Mouse (Mus musculus): Measurements from ENCODE around the gene Myh10. TPM values are rescaled to one million over a fixed set of nuclear protein-coding genes. Genes with fewer than 3 reads are reported as not detected.
A peak's percentile ranks its signal among the peaks of the same experiment; 100 is the strongest.

The Myh10 gene
- total RNA-seq, 2 experiments from 2014 or later: 219 to 221 TPM

GRCm38 (mm10) chr11:68702370-68702769 is 11.0 kb downstream of the Myh10 start:
- Histone ChIP-seq H3K27ac (no peak overlapping the region), H3K4me3 (no peak overlapping the region)
- DNase-seq (ENCODE audit: extremely low spot score in 1 of 2, low spot score in 2 of 2): no peak
- intact Hi-C loops (cut with DNase I): no loop called here
- no peak for TF ChIP-seq CTCF (IDR thresholded peaks at IDR 0.05)

- Histone ChIP-seq H3K27ac (no peak overlapping the region), H3K4me3 (no peak overlapping the region)
- intact Hi-C loops (cut with DNase I): no loop called here
- TF ChIP-seq CTCF (IDR thresholded peaks at IDR 0.05): no peak
- no peak for DNase-seq (ENCODE audit: extremely low spot score in 1 of 2, low spot score in 2 of 2)
Measured at GRCm38 (mm10) chr11:68703360-68703759, 12.0 kb downstream of the Myh10 start.

GRCm38 (mm10) chr11:68704258-68704657 is 12.9 kb downstream of the Myh10 start:
- no peak for TF ChIP-seq CTCF (IDR thresholded peaks at IDR 0.05)
- Histone ChIP-seq H3K27ac (no peak overlapping the region), H3K4me3 (no peak overlapping the region)
- DNase-seq (ENCODE audit: extremely low spot score in 1 of 2, low spot score in 2 of 2): no peak
- intact Hi-C loops (cut with DNase I): no loop called here

- no peak for TF ChIP-seq CTCF (IDR thresholded peaks at IDR 0.05)
- no peak for DNase-seq (ENCODE audit: extremely low spot score in 1 of 2, low spot score in 2 of 2)
- no peak overlapping the region for H3K4me3 ChIP-seq
- intact Hi-C loops (cut with DNase I): loop anchor here (5.0 kb wide), 1 partner anchor 138 kb away; no protein-coding TSS in a partner anchor
- no peak overlapping the region for H3K27ac ChIP-seq
Measured at GRCm38 (mm10) chr11:68704847-68705246, 13.5 kb downstream of the Myh10 start.

- H3K4me3 ChIP-seq: no peak overlapping the region
- DNase-seq (ENCODE audit: extremely low spot score in 1 of 2, low spot score in 2 of 2): no peak
- intact Hi-C loops (cut with DNase I): loop anchor here (5.0 kb wide), 1 partner anchor 139 kb away; no protein-coding TSS in a partner anchor
- TF ChIP-seq CTCF (IDR thresholded peaks at IDR 0.05): no peak; the same call in 1 of the 2 replicates
- H3K27ac ChIP-seq: no peak overlapping the region
Measured at GRCm38 (mm10) chr11:68706524-68707429, 15.4 kb downstream of the Myh10 start.

GRCm38 (mm10) chr11:68707881-68708582 is 16.7 kb downstream of the Myh10 start:
- intact Hi-C loops (cut with DNase I): loop anchor here (5.0 kb wide), 1 partner anchor 141 kb away; no protein-coding TSS in a partner anchor
- no peak; the same call in 1 of the 2 replicates for TF ChIP-seq CTCF (IDR thresholded peaks at IDR 0.05)

GRCm38 (mm10) chr11:68716167-68716566 is 24.8 kb downstream of the Myh10 start:
- no peak for DNase-seq (ENCODE audit: extremely low spot score in 1 of 2, low spot score in 2 of 2)
- intact Hi-C loops (cut with DNase I): no loop called here
- no peak for TF ChIP-seq CTCF (IDR thresholded peaks at IDR 0.05)
- no peak overlapping the region for H3K27ac ChIP-seq
- no peak overlapping the region for H3K4me3 ChIP-seq

More at GRCm38 (mm10) chr11:68707881-68708582, 16.7 kb downstream of the Myh10 start:
- Histone ChIP-seq H3K27ac (no peak overlapping the region), H3K4me3 (no peak overlapping the region)
- DNase-seq (ENCODE audit: extremely low spot score in 1 of 2, low spot score in 2 of 2): no peak

GRCm38 (mm10) chr11:68717171-68717840 is 25.9 kb downstream of the Myh10 start:
- H3K4me3 ChIP-seq: no peak overlapping the region
- no peak for TF ChIP-seq CTCF (IDR thresholded peaks at IDR 0.05)
- DNase-seq (ENCODE audit: extremely low spot score in 1 of 2, low spot score in 2 of 2): no peak
- intact Hi-C loops (cut with DNase I): no loop called here
- H3K27ac ChIP-seq: no peak overlapping the region

GRCm38 (mm10) chr11:68719096-68719648 is 27.8 kb downstream of the Myh10 start:
- H3K4me3 ChIP-seq: no peak overlapping the region
- no peak overlapping the region for H3K27ac ChIP-seq
- DNase-seq (ENCODE audit: extremely low spot score in 1 of 2, low spot score in 2 of 2): no peak
- intact Hi-C loops (cut with DNase I): no loop called here
- no peak; the same call in 1 of the 2 replicates for TF ChIP-seq CTCF (IDR thresholded peaks at IDR 0.05)

GRCm38 (mm10) chr11:68719774-68720173 is 28.4 kb downstream of the Myh10 start:
- no peak overlapping the region for H3K27ac ChIP-seq
- no peak overlapping the region for H3K4me3 ChIP-seq
- TF ChIP-seq CTCF (IDR thresholded peaks at IDR 0.05): no peak
- intact Hi-C loops (cut with DNase I): no loop called here
- no peak for DNase-seq (ENCODE audit: extremely low spot score in 1 of 2, low spot score in 2 of 2)

GRCm38 (mm10) chr11:68724117-68724516 is 32.8 kb downstream of the Myh10 start:
- peak; percentile 64 for TF ChIP-seq CTCF (IDR thresholded peaks at IDR 0.05)
- no peak for DNase-seq (ENCODE audit: extremely low spot score in 1 of 2, low spot score in 2 of 2)
- intact Hi-C loops (cut with DNase I): no loop called here
- Histone ChIP-seq H3K4me3 (no peak overlapping the region), H3K27ac (no peak overlapping the region)

Data from left cerebral cortex, adult 2 months (tissue).